Mouse (Mus musculus): Measurements from ENCODE around the gene Rps27l.
"Not testable (repeated sequence)": the region's sequence is repeated elsewhere in the genome, so short reads cannot be mapped to it uniquely, and the experiment has no call there.

Rps27l gene

GRCm38 (mm10) chr9:66945647-66946641, at the start of gene Rps27l:
Gene Rps27l, plus strand, starts transcription at chr9:66946086.
- in situ Hi-C loops (cut with MboI, MseI): no loop called here

GRCm38 (mm10) chr9:66896951-66897350, 48.9 kb upstream of the Rps27l start:
- in situ Hi-C loops (cut with MboI, MseI): no loop called here

GRCm38 (mm10) chr9:66897851-66898250, 48.0 kb upstream of the Rps27l start:
- in situ Hi-C loops (cut with MboI, MseI): no loop called here

GRCm38 (mm10) chr9:66899072-66899471, 46.8 kb upstream of the Rps27l start:
- in situ Hi-C loops (cut with MboI, MseI): no loop called here

GRCm38 (mm10) chr9:66899526-66899925, 46.4 kb upstream of the Rps27l start:
- in situ Hi-C loops (cut with MboI, MseI): no loop called here

GRCm38 (mm10) chr9:66905990-66906389, 39.9 kb upstream of the Rps27l start:
- in situ Hi-C loops (cut with MboI, MseI): no loop called here

GRCm38 (mm10) chr9:66907126-66907525, 38.8 kb upstream of the Rps27l start:
- in situ Hi-C loops (cut with MboI, MseI): no loop called here

GRCm38 (mm10) chr9:66907746-66908397, 38.0 kb upstream of the Rps27l start:
- in situ Hi-C loops (cut with MboI, MseI): no loop called here

- in situ Hi-C loops (cut with MboI, MseI): no loop called here
Measured at GRCm38 (mm10) chr9:66909922-66910321, 36.0 kb upstream of the Rps27l start.

- in situ Hi-C loops (cut with MboI, MseI): no loop called here
Measured at GRCm38 (mm10) chr9:66910677-66911076, 35.2 kb upstream of the Rps27l start.

- in situ Hi-C loops (cut with MboI, MseI): no loop called here
Measured at GRCm38 (mm10) chr9:66912304-66912703, 33.6 kb upstream of the Rps27l start.

GRCm38 (mm10) chr9:66913254-66913934, 32.5 kb upstream of the Rps27l start:
- in situ Hi-C loops (cut with MboI, MseI): not testable (repeated sequence)

GRCm38 (mm10) chr9:66914540-66914939, 31.3 kb upstream of the Rps27l start:
- in situ Hi-C loops (cut with MboI, MseI): no loop called here

GRCm38 (mm10) chr9:66915401-66915800, 30.5 kb upstream of the Rps27l start:
- in situ Hi-C loops (cut with MboI, MseI): no loop called here

GRCm38 (mm10) chr9:66915869-66916785, 29.8 kb upstream of the Rps27l start:
- in situ Hi-C loops (cut with MboI, MseI): no loop called here

GRCm38 (mm10) chr9:66917216-66917891, 28.5 kb upstream of the Rps27l start:
- in situ Hi-C loops (cut with MboI, MseI): no loop called here

- in situ Hi-C loops (cut with MboI, MseI): no loop called here
Measured at GRCm38 (mm10) chr9:66917892-66918255, 28.0 kb upstream of the Rps27l start.

- in situ Hi-C loops (cut with MboI, MseI): no loop called here
Measured at GRCm38 (mm10) chr9:66918672-66919330, 27.1 kb upstream of the Rps27l start.

GRCm38 (mm10) chr9:66919382-66919971, 26.4 kb upstream of the Rps27l start, which contains the start of gene Rab8b:
Gene Rab8b, minus strand, starts transcription at chr9:66919687.
- in situ Hi-C loops (cut with MboI, MseI): no loop called here
